Mouse (Mus musculus): ENCODE data around the gene Sema4f. TPM values are rescaled to one million over a fixed set of nuclear protein-coding genes. Genes with fewer than 3 reads are reported as not detected.

Sema4f gene
- polyA plus RNA-seq, 1 experiment from 2014 or later, result 13.7 TPM

- WGBS, result 20% methylated on average over 8 of the region's 8 CpGs
- H3K36me3 ChIP-seq (ENCODE audit: control insufficient read depth, insufficient read depth, low read length), result peaks cover 8% of the 10 kb centered on the region; the same call in 1 of the 2 replicates
Measured at GRCm38 (mm10) chr6:82917778-82918129, 21.8 kb downstream of the Sema4f start.

DNA sequence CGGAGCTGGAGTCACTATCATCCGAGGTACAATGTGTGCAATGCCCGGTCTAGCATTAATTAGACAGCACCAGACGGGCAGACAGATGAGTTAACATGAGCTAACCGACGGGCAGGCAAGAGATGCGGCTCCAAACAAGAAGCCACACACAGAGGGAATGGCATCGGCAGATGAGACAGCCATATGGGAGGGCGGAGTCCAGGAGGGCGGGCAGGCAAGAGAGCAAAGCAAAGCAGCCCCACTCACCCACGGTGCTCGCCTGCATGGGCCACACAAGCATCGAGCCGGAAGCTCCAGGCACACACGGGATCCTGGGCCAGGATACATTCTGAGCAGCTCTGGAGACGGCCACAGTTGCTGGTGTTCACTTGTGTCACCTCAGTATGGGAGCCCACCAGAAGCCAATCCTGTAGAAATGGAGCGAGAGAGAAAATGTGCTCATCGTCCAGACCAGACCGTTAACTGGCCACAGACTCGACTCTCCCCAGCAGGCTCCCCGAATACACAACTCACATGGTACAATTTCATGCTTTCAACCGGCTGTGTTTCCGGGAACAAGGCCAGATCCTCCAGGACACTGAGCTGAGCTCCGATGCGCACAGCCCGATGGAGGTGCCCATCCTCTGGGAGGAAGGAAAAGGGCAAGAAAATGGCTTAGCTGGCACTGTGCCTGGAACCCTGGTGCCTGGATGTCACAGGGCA, 22.3 kb downstream of the Sema4f start:
- Histone ChIP-seq H3K4me3 (ENCODE audit: low read depth, low read length) (no peak overlapping the region), H3K27me3 (ENCODE audit: control insufficient read depth, insufficient read depth, low read length) (no peaks in the 10 kb centered on the region), H3K9ac (replicated peaks; ENCODE audit: low read depth, low read length) (no peak overlapping the region), H3K9me3 (ENCODE audit: control insufficient read depth, low read length) (no peaks in the 10 kb centered on the region), H3K36me3 (ENCODE audit: control insufficient read depth, insufficient read depth, low read length) (peaks cover 8% of the 10 kb centered on the region; the same call in 1 of the 2 replicates), H3K27ac (ENCODE audit: low read depth, low read length) (no peak overlapping the region), H3K4me2 (ENCODE audit: low read depth, low read length) (no peak overlapping the region), H3K4me1 (ENCODE audit: control insufficient read depth, insufficient read depth, low read length) (no peaks in the 10 kb centered on the region)
- ATAC-seq (ENCODE audit: low read depth), result peak; percentile 60; the same call in 1 of the 2 replicates
- WGBS, result 59% methylated on average over 26 of the region's 26 CpGs

More at GRCm38 (mm10) chr6:82917778-82918129, 21.8 kb downstream of the Sema4f start:
- H3K9ac ChIP-seq (replicated peaks; ENCODE audit: low read depth, low read length), result no peak overlapping the region
- ATAC-seq (ENCODE audit: low read depth), result peak; percentile 45; the same call in 1 of the 2 replicates
- no peaks in the 10 kb centered on the region for H3K9me3 ChIP-seq (ENCODE audit: control insufficient read depth, low read length)
- no peaks in the 10 kb centered on the region for H3K4me1 ChIP-seq (ENCODE audit: control insufficient read depth, insufficient read depth, low read length)
- H3K4me2 ChIP-seq (ENCODE audit: low read depth, low read length), result no peak overlapping the region
- no peak overlapping the region for H3K27ac ChIP-seq (ENCODE audit: low read depth, low read length)
- no peaks in the 10 kb centered on the region for H3K27me3 ChIP-seq (ENCODE audit: control insufficient read depth, insufficient read depth, low read length)
- no peak overlapping the region for H3K4me3 ChIP-seq (ENCODE audit: low read depth, low read length)

DNA sequence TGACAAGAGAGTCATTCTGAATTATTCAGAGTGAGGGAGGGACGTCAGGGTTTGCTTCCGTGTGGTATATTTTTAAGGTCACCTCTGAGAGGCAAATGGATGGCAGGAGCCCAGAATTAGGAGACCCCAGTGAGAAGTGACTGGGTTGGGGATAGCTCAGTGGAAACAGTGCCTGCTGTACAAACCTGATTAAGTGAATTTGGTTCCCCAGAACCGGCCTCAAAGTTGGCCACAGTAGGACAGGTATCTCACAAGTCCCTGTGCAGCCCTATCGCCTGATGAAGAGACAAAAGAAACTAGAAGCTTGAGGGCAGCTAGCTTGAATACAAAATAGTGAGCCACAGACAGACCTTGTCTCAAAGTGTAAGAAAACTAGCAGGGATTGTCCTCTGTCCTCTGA, 23.1 kb downstream of the Sema4f start:
- H3K9me3 ChIP-seq (ENCODE audit: control insufficient read depth, low read length), result no peaks in the 10 kb centered on the region
- no peak overlapping the region for H3K9ac ChIP-seq (replicated peaks; ENCODE audit: low read depth, low read length)
- H3K4me2 ChIP-seq (ENCODE audit: low read depth, low read length), result no peak overlapping the region
- no peak overlapping the region for H3K27ac ChIP-seq (ENCODE audit: low read depth, low read length)
- H3K4me1 ChIP-seq (ENCODE audit: control insufficient read depth, insufficient read depth, low read length), result no peaks in the 10 kb centered on the region
- ATAC-seq (ENCODE audit: low read depth), result no peak
- H3K27me3 ChIP-seq (ENCODE audit: control insufficient read depth, insufficient read depth, low read length), result no peaks in the 10 kb centered on the region
- H3K4me3 ChIP-seq (ENCODE audit: low read depth, low read length), result no peak overlapping the region
- WGBS, result 95% methylated on average over 4 of the region's 4 CpGs
- H3K36me3 ChIP-seq (ENCODE audit: control insufficient read depth, insufficient read depth, low read length), result peaks cover 8% of the 10 kb centered on the region; the same call in 1 of the 2 replicates

GRCm38 (mm10) chr6:82915889-82916288, 23.7 kb downstream of the Sema4f start:
- H3K9me3 ChIP-seq (ENCODE audit: control insufficient read depth, low read length), result no peaks in the 10 kb centered on the region
- no peak overlapping the region for H3K4me3 ChIP-seq (ENCODE audit: low read depth, low read length)
- no peak for ATAC-seq (ENCODE audit: low read depth)
- WGBS, result 22% methylated on average over 3 of the region's 3 CpGs
- H3K36me3 ChIP-seq (ENCODE audit: control insufficient read depth, insufficient read depth, low read length), result peaks cover 8% of the 10 kb centered on the region; the same call in 1 of the 2 replicates
- no peaks in the 10 kb centered on the region for H3K27me3 ChIP-seq (ENCODE audit: control insufficient read depth, insufficient read depth, low read length)
- H3K27ac ChIP-seq (ENCODE audit: low read depth, low read length), result no peak overlapping the region
- H3K9ac ChIP-seq (replicated peaks; ENCODE audit: low read depth, low read length), result no peak overlapping the region
- no peak overlapping the region for H3K4me2 ChIP-seq (ENCODE audit: low read depth, low read length)
- no peaks in the 10 kb centered on the region for H3K4me1 ChIP-seq (ENCODE audit: control insufficient read depth, insufficient read depth, low read length)

DNA sequence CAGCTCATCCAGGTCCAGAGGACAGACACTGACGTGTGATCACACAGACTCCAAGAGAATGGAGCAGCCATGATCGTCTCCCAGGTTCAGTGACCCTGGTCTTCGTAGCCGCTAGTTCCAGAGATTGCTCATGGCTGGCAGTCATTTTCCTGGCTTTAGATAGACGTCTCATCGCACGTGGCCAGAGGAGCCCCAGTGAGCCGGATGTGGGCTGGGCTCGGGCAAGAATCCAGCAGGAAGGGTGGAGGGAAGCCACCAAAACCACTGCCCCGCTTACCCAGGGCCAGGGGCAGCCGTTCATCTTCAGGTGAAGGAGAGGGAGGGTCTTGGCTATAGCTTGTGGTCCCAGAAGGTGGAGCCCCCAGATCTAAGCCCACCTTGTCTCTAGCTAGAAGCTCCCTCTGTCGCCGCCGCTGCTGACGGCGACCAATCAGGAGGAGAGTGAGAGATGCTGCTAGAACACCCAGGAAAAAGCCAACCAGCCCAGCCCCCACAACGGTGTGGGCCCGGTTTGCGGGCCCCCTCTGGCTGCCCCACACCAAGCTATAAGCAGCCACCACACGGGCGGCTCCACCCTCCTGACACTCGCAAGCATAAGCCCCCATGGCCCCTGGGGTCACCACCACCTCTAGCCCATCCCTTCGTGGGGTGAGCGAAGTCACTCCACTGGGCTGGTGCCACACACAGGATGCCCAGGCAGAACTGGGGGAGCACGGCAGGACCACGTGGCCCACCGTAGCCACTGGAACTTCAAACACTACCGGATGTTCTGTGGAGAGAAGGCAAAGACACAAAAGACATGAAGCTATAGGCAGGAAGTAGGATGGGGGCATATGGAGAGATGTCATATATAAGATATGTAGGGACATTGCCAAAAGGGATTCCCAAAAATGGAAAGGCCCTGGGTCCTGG, 26.0 kb downstream of the Sema4f start:
- H3K9ac ChIP-seq (replicated peaks; ENCODE audit: low read depth, low read length), result no peak overlapping the region
- WGBS, result 88% methylated on average over 28 of the region's 28 CpGs
- H3K4me3 ChIP-seq (ENCODE audit: low read depth, low read length), result no peak overlapping the region
- no peaks in the 10 kb centered on the region for H3K4me1 ChIP-seq (ENCODE audit: control insufficient read depth, insufficient read depth, low read length)
- H3K27ac ChIP-seq (ENCODE audit: low read depth, low read length), result no peak overlapping the region
- H3K4me2 ChIP-seq (ENCODE audit: low read depth, low read length), result no peak overlapping the region
- no peaks in the 10 kb centered on the region for H3K27me3 ChIP-seq (ENCODE audit: control insufficient read depth, insufficient read depth, low read length)
- H3K9me3 ChIP-seq (ENCODE audit: control insufficient read depth, low read length), result no peaks in the 10 kb centered on the region
- no peak for ATAC-seq (ENCODE audit: low read depth)
- peaks cover 8% of the 10 kb centered on the region; the same call in 1 of the 2 replicates for H3K36me3 ChIP-seq (ENCODE audit: control insufficient read depth, insufficient read depth, low read length)

- no peak for ATAC-seq (ENCODE audit: low read depth)
- H3K4me2 ChIP-seq (ENCODE audit: low read depth, low read length), result no peak overlapping the region
- 91% methylated on average over 5 of the region's 5 CpGs for WGBS
Measured at GRCm38 (mm10) chr6:82911303-82911702, 28.3 kb downstream of the Sema4f start.

GRCm38 (mm10) chr6:82909136-82909855, 30.3 kb downstream of the Sema4f start:
- H3K9me3 ChIP-seq (ENCODE audit: control insufficient read depth, low read length), result no peaks in the 10 kb centered on the region
- H3K4me2 ChIP-seq (ENCODE audit: low read depth, low read length), result no peak overlapping the region
- ATAC-seq (ENCODE audit: low read depth), result no peak
- no peak overlapping the region for H3K4me3 ChIP-seq (ENCODE audit: low read depth, low read length)
- H3K27ac ChIP-seq (ENCODE audit: low read depth, low read length), result no peak overlapping the region
- no peaks in the 10 kb centered on the region for H3K27me3 ChIP-seq (ENCODE audit: control insufficient read depth, insufficient read depth, low read length)
- 66% methylated on average over 14 of the region's 14 CpGs for WGBS
- no peak overlapping the region for H3K9ac ChIP-seq (replicated peaks; ENCODE audit: low read depth, low read length)
- H3K36me3 ChIP-seq (ENCODE audit: control insufficient read depth, insufficient read depth, low read length), result peaks cover 8% of the 10 kb centered on the region; the same call in 1 of the 2 replicates
- H3K4me1 ChIP-seq (ENCODE audit: control insufficient read depth, insufficient read depth, low read length), result no peaks in the 10 kb centered on the region

More at GRCm38 (mm10) chr6:82911303-82911702, 28.3 kb downstream of the Sema4f start:
- Histone ChIP-seq H3K4me1 (ENCODE audit: control insufficient read depth, insufficient read depth, low read length) (no peaks in the 10 kb centered on the region), H3K4me3 (ENCODE audit: low read depth, low read length) (no peak overlapping the region), H3K9me3 (ENCODE audit: control insufficient read depth, low read length) (no peaks in the 10 kb centered on the region), H3K27me3 (ENCODE audit: control insufficient read depth, insufficient read depth, low read length) (no peaks in the 10 kb centered on the region), H3K27ac (ENCODE audit: low read depth, low read length) (no peak overlapping the region), H3K9ac (replicated peaks; ENCODE audit: low read depth, low read length) (no peak overlapping the region), H3K36me3 (ENCODE audit: control insufficient read depth, insufficient read depth, low read length) (peaks cover 8% of the 10 kb centered on the region; the same call in 1 of the 2 replicates)

GRCm38 (mm10) chr6:82908034-82908433, 31.5 kb downstream of the Sema4f start:
- Histone ChIP-seq H3K9me3 (ENCODE audit: control insufficient read depth, low read length) (no peaks in the 10 kb centered on the region), H3K36me3 (ENCODE audit: control insufficient read depth, insufficient read depth, low read length) (no peaks in the 10 kb centered on the region), H3K4me3 (ENCODE audit: low read depth, low read length) (no peak overlapping the region), H3K9ac (replicated peaks; ENCODE audit: low read depth, low read length) (no peak overlapping the region), H3K27me3 (ENCODE audit: control insufficient read depth, insufficient read depth, low read length) (no peaks in the 10 kb centered on the region), H3K4me1 (ENCODE audit: control insufficient read depth, insufficient read depth, low read length) (no peaks in the 10 kb centered on the region), H3K27ac (ENCODE audit: low read depth, low read length) (no peak overlapping the region), H3K4me2 (ENCODE audit: low read depth, low read length) (no peak overlapping the region)
- no peak for ATAC-seq (ENCODE audit: low read depth)
- WGBS, result 81% methylated on average over 8 of the region's 8 CpGs

Measured in neural tube, embryonic 14.5 days (tissue).